Mouse (Mus musculus) natural killer cell, adult 2 months (primary cell): ENCODE measurements around the gene Ramp1.

Experiments used
- DNase-seq, 2 experiments: peaks; one replicate each; pipeline ENCODE4 v3.0.0; 2022; ENCODE audit warnings: low spot score in 2 of 2

Ramp1 gene

GRCm38 (mm10) chr1:91239112-91239511, 59.5 kb downstream of the Ramp1 start:
- DNase-seq = peak; percentile 41 to 65

DNA sequence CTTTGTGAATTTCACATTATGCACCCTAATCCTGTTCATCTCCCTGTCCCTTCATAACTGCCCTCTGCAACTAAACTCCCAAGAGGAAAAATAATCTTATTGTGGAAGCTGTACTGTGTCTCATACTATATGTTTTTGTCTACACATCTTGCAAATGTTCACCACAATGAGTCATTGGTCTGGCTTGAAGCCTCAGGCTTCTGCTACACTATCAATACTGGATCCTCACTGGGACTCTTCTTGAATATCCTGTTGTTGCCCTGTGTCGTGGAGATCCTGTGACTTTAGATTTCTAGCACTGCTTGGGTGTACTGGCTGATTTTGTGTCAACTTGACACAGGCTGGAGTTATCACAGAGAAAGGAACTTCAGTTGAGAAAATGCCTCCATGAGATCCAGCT, 60.2 kb downstream of the Ramp1 start:
- DNase-seq = no peak

DNA sequence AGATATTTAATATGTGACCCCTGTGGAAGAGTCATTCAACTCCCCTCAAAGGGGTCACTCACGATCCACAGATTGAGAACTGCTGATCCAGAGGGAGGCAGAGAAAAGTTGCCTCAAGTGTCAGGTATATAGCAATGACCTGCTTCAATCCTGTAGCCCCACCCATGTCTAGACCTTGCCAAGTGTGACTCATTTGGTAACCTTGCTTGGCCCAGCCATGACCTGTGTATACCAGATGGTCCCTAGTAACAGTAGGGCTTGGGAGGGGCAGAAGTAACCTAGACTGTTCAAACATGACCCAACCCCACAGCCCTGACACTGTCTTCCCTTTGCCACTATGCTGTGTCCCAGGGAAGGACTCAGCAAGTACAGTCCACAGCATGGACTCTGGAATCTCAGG, 61.1 kb downstream of the Ramp1 start:
- DNase-seq = no peak

DNA sequence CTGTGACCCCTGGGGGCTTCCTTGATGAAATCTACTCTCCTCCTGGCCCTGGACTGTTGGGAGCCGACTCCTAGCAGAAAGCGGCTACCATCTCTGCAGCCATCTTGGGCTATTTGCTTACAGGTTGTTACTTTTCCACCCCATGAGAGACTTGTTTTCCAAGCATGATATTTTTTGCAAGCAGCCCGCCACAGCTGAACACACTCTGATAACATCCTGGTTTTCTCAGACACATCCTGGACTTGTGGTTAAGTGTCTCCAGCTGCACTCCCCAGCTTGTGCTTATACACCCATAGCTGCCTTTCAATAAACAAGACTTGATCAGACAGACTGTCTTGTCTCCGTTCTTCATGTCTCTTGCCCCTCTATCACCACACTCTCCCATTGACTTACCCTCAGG, 61.6 kb downstream of the Ramp1 start:
- DNase-seq = no peak

DNA sequence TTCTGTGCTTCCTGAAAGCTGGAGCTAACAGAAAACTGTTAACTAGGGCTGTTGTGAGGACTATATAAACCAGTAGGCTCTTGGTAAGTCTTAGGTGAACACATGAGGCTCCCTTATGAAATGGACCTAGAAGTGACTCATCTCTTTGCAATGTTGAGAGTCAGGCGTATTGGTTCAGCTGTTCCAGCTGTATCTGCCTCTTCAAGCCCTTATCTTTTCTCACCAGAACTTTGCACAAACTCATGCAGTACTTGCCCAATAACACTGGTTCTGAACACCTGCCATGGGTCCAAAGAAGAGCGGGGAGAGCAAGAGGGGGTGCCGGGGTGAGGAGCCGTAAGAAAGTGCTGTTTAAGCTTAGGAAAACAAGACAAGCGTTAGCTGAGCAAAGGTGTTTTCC, 68.6 kb downstream of the Ramp1 start:
- no peak for DNase-seq

GRCm38 (mm10) chr1:91248970-91249369, 69.3 kb downstream of the Ramp1 start:
- DNase-seq = no peak

DNA sequence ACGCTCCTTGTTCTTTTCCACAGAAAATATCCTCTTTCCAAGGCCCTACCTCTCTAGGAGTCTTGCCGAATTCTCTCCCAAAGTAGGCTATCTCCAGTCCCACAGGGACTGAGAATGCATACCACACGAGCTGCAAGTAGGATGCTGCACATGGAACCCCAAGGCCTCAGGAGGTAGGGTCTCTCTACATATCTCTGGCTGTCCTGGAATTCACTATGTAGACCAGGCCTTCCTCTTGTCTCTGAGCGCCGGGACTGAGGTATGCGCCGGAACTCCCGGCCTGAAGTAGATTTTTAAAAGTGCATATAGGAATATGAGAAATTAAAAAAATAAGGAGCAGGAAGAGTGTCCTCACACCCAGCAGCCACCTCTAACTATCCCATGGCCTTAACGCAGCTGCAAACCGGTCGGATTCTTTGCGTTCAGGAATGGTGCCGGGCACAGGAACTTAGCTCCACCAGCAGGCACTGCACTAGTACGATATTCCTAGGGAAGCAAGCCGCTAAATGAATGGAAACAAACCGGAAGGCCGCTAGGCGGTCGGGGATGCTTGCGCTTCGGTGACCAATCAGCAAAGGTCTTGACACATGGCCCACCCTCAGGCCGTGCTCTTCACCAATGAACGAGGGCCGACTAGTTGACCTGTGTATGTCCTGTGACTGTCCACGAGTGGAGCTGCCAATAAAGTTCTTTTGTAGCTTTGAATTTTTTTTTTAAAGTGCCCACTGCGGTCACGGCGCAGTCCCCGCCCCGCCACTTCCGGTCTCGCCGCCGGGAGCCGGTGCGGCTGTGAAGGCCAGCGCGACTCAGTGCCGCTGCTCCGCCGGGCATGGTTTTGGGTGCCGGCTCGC, 70.2 kb downstream of the Ramp1 start, which contains the start of gene Ube2f:
Gene Ube2f (plus strand): TSS at position 741 of the 851 bp plus-strand sequence.
- DNase-seq = peak; percentile 88 to 89

DNA sequence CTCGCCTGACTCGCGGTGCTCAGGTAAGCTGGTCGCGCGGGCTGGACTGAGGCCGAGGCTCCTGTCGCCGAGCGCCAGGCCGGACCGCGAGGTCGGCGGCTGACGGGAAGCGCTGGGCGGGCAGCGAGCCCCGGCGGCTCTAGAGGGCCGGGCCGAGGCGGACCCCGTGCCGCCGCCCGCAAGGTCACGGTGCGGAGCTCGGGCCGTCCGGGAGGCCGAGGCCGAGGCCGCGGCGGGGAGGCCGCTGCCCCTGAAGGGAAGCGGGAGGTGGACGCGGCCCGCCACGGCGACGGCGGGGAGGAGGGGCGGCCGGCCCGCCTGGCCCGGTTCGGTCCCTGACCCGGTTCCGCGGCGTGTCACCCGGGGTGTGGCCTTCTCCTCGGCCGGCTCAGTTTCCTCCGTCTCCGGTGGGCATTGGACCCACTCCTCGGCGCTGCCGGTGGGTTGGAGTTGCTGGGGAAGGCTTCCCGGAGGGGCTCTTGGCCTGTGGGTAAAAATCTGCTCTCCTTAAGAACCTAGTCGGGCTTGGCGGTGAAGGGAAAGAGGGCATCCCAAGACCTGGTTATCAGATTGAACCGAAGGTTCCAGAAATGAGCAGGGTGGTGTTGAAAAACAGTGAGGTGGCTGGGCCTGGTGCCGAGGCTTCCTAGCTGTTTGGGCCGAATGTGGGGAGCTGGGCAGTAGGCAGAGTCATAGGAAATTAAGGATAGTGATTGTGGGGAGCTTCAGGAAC, 71.0 kb downstream of the Ramp1 start:
- DNase-seq = peak in 1 of 2 experiments; percentile 9

DNA sequence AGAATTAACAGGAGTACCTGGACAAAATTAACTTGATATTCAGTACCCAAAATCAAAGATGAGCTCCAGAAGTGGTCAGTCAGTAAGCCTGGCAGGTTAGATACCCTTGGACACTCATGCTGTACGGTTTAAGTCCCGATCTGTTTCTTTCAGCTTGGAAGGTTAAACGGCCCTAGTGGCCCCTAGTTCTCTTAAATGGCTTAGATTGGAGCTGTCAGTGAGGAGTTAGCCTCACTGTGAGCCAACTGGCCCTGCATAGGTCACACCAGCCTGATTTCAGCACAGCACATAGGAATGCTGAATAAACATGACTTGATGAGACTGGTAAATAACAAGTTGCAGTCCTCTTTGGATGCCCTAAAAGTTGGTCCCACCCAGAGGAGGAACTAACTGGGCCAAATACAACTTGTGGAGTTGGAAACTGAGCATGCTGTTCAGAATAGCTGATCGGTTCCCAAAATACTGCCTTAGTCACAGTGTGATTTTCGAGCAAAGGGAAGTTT, 71.6 kb downstream of the Ramp1 start:
- no peak for DNase-seq

DNA sequence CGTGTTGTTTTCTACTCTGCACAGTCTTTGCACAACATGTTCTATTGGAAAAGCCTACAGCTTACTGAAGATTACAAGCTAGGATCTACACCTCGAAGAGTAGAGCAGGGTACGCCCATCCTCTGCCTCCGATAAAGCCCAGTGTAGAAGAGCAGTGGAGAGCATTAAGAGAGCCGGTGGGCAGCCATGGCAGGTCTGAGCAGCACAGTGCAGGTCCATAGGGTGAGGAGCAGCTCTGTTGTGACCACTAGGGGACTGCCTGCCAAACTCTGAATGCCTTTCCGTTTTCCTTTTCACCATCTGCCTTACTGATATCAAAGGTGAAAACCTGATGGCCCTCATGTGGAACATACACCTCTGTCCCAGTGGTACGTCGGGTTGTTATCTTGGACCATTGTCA, 72.3 kb downstream of the Ramp1 start:
- DNase-seq = peak; percentile 40 to 41

- no peak for DNase-seq
Observed at GRCm38 (mm10) chr1:91257918-91258317, 78.3 kb downstream of the Ramp1 start.

DNA sequence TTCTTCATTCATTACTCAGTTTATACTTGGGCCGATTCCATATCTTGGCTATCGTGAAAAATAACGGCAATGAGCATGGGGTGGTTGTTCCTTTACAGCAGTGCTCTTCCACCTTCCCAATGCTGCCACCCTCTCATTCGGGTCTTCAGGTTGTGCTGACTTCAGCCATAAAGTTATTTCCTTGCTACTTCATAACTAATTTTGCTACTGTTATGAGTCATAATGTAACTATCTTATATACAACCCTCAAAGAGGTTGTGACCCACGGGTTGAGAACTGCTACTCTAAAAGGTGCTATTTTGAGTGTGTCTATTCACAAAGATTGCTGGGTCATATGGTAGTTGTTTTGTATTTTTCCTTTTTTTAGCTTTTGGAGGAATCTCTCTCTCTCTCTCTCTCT, 80.2 kb downstream of the Ramp1 start:
- no peak for DNase-seq

- no peak for DNase-seq
Observed at GRCm38 (mm10) chr1:91262508-91262907, 82.9 kb downstream of the Ramp1 start.

GRCm38 (mm10) chr1:91272260-91272659, 92.6 kb downstream of the Ramp1 start:
- DNase-seq = no peak
